Mouse (Mus musculus) neural tube, embryonic 15.5 days (tissue): ENCODE results near the gene Cep104. TPM values are rescaled to one million over a fixed set of nuclear protein-coding genes. Genes with fewer than 3 reads are reported as not detected.

ENCODE experiments used
- ATAC-seq: fragments of 200-750 bp; cut with Nextera tagmentation; 2 replicates; pipeline ENCODE4 v1.8.0; 2017; ENCODE audit warnings: mild to moderate bottlenecking, moderate TSS enrichment, moderate library complexity; ENCODE audit not compliant: low FRiP score
- H3K27ac ChIP-seq: fragments of 300-500 bp; sonication (generic); replicated peaks from 2 replicates; pipeline ENCODE4 v1.5.1; 2015; ENCODE audit warnings: mild to moderate bottlenecking, inconsistent platforms
- H3K27me3 ChIP-seq: fragments of 300-500 bp; sonication (generic); replicated peaks from 2 replicates; pipeline ENCODE4 v1.6.1; 2015; ENCODE audit warnings: inconsistent platforms
- H3K36me3 ChIP-seq: fragments of 300-500 bp; sonication (generic); 2 replicates; pipeline ENCODE4 v1.6.1; 2015; ENCODE audit warnings: inconsistent platforms
- H3K4me1 ChIP-seq: fragments of 300-500 bp; sonication (generic); 2 replicates; pipeline ENCODE4 v1.6.1; 2015; ENCODE audit warnings: inconsistent platforms
- H3K4me2 ChIP-seq: fragments of 300-500 bp; sonication (generic); 2 replicates; pipeline ENCODE4 v1.6.1; 2015; ENCODE audit warnings: inconsistent platforms, mild to moderate bottlenecking, moderate library complexity
- H3K4me3 ChIP-seq: fragments of 300-500 bp; sonication (generic); replicated peaks from 2 replicates; pipeline ENCODE4 v1.5.1; 2015; ENCODE audit warnings: mild to moderate bottlenecking, inconsistent platforms
- H3K9ac ChIP-seq: fragments of 300-500 bp; sonication (generic); replicated peaks from 2 replicates; pipeline ENCODE4 v1.6.1; 2015; ENCODE audit warnings: mild to moderate bottlenecking, inconsistent platforms
- H3K9me3 ChIP-seq: fragments of 300-500 bp; sonication (generic); replicated peaks from 2 replicates; pipeline ENCODE4 v1.6.1; 2016; ENCODE audit warnings: inconsistent platforms
- WGBS: fragments of 180-500 bp; shearing (Covaris S2); methylation state at CpG from one replicate; pipeline ENCODE4 v1.1.7; 2015; ENCODE audit warnings: mixed read lengths; 5-methylcytosine and 5-hydroxymethylcytosine counted together
- polyA plus RNA-seq: library from polyadenylated mRNA; unstranded; fragments of >200 nt; fragmentation: Nextera tagmentation; extraction: Ambion mirVana; gene quantifications from 2 replicates; pipeline ENCODE4 v1.2.1, GENCODE M21; 2015

Gene Cep104
- polyA plus RNA-seq, 1 experiment from 2014 or later, result 15.6 TPM

DNA sequence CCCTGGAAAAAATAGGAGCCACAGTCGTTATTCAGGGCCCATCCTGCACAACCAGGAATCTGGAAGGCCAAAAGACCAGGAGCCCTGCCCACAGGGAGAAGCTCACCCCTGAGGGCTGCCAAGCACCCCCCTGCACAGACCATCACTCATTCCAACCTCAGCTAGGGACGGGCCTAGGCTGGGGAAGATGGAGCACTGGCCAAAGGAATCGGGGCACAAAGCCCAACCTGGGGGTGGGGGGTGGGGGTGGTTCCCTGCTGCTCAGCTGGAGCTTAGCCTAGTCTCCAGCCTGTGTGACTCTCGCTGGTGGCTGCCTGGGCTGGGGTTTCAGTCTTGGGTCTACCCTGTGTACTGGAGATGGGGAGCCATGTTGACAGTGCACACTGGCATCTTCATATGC, 47.9 kb downstream of the Cep104 start:
- H3K4me3 ChIP-seq, result no peak overlapping the region
- no peak overlapping the region for H3K9ac ChIP-seq
- ATAC-seq, result peak; percentile 51
- 40% methylated on average over 4 of the region's 4 CpGs for WGBS
- H3K27me3 ChIP-seq, result peaks cover 16% of the 10 kb centered on the region
- peaks cover 34% of the 10 kb centered on the region for H3K4me1 ChIP-seq
- no peaks in the 10 kb centered on the region for H3K9me3 ChIP-seq
- no peak overlapping the region for H3K4me2 ChIP-seq
- peaks cover 46% of the 10 kb centered on the region for H3K36me3 ChIP-seq
- H3K27ac ChIP-seq, result peak overlapping the region; percentile 28; the same call in 1 of the 2 replicates

DNA sequence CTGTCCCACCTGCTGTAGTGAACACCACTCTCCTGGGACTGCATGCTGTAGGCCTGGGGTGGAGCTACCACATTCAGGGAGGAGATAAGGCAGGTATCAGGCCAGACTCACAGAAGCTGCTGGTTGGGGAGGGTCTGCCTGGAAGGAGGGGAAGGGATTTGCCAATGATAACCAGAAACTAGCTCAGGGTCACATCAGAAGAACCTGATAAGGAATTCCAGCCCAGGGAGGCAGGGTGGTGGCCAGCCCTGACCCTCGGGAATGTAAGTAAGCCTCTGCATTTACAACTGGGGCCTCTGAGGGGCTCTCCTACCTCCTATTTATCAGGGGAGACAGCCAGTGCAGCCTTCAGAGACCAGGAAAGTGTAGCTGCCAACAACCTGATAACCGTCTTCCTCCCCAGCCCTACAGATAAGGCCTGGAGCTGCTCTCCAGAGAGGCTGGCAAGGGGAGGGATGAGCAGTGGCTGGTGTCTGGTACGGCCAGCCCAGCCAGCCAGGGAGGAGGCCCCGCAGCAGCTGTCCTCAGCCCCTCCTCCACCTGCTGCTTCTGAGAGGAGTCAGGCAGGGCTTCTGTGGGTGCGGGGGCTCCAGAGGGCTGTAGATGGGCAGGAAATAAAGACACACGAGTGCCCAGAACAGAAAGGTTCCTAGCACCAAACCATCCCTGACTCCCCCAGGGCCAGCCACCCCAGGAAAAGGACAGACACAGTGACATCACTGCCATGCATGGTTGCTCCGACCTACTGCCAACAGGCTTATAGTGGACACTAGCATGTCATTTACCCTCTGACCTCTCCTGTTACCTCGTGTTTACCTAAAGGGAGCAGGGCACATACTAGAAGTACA, 49.0 kb downstream of the Cep104 start:
- no peak overlapping the region for H3K4me3 ChIP-seq
- no peak overlapping the region for H3K4me2 ChIP-seq
- peaks cover 34% of the 10 kb centered on the region for H3K4me1 ChIP-seq
- H3K27ac ChIP-seq, result no peak overlapping the region
- ATAC-seq, result no peak
- no peaks in the 10 kb centered on the region for H3K9me3 ChIP-seq
- WGBS, result 28% methylated on average over 8 of the region's 8 CpGs
- H3K9ac ChIP-seq, result no peak overlapping the region
- H3K36me3 ChIP-seq, result peaks cover 35% of the 10 kb centered on the region
- H3K27me3 ChIP-seq, result peaks cover 16% of the 10 kb centered on the region

DNA sequence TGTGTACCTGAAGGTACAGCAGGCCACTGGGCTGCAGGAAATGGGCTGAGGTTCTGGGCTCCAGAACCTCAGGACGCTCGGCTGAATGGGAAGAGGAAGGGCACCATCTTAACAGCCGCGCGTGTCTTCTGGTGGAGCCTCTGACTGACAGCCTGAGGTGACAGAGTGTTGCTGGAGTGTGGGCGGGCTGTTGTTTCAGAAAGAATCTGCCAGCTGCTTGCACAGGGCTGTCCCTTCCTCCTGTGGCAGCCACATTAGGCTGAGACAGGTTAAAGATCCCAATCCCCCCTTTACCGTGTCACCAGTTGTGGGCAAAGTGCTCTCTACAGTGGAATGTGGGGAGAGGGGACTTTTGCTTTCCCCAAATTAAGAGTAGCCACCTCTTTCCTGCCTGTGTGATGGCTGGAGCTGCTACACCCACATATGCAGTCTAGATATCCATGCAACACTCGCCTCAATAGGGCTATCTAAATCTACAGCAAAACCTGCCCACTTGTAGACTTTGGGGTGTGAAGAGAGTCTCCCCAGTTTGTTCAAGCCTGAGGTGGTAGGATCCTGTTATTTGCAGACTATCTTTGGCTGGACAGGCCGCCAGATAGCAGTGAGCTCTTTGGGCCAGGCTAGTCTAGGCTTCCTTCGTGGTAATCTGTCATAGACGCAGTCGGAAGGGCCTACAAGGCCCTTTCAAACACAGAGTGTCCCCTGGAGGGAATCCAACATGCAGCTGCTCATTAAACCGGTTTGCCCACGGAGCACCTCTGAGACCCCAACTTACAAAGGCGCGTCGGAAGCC, 49.9 kb downstream of the Cep104 start:
- Histone ChIP-seq H3K27ac (no peak overlapping the region; the same call in 1 of the 2 replicates), H3K4me3 (peak overlapping the region; percentile 39), H3K4me2 (peak overlapping the region; percentile 70), H3K4me1 (peaks cover 34% of the 10 kb centered on the region), H3K36me3 (peaks cover 25% of the 10 kb centered on the region), H3K27me3 (peaks cover 16% of the 10 kb centered on the region), H3K9ac (peak overlapping the region; percentile 38), H3K9me3 (no peaks in the 10 kb centered on the region)
- no peak for ATAC-seq
- WGBS, result 37% methylated on average over 17 of the region's 17 CpGs

DNA sequence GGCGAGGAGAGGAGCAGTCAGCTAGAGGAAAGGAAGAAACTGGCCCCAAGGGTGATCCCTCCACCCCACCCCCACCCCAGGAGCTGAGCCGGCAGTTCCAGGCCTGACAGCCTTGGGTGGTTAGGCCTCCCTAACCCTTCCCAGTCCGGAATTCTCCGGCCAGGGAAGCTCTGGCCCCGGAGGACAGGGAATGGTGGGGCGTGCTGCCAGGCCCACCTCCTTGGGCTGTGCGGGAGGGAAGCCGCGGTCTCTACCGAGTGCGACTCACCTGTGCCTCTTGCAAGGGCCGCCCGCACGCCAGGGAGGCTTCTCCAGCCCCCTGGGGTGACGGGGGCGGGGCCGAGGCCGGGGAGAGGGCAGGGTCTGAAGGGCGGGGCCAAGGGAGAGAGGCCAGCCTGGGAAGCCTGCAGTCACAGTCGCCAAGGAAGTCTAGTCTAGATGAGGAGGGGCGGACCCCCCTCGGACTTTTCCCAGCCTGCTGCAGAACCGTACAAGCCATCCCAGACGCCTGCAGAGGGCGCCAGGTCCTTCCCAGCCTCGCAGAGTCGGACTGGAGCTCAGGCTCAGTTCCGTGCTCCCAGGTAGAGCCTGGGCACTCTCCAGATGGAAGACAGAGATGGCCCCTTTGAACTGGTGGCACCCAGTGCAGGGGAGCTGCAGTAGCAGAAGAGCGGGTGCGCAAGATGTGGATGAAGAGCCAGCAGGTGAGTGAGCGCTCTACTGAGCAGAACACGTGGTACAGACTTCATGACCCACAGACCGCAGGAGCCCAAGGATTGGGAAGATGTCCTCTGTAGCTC, 50.8 kb downstream of the Cep104 start, which contains the start of gene Smim1:
Smim1 (minus strand) TSS at position 590 of the 800 bp plus-strand sequence.
- Histone ChIP-seq H3K4me2 (peak within 1 kb of the TSS; percentile 70), H3K36me3 (peaks cover 16% of the 10 kb centered on the region), H3K27me3 (peaks cover 16% of the 10 kb centered on the region), H3K27ac (no peak within 1 kb of the TSS; the same call in 1 of the 2 replicates), H3K4me3 (peak within 1 kb of the TSS; percentile 39), H3K4me1 (peaks cover 34% of the 10 kb centered on the region), H3K9ac (peak within 1 kb of the TSS; percentile 38), H3K9me3 (no peaks in the 10 kb centered on the region)
- 2% methylated on average over 31 of the region's 33 CpGs for WGBS
- peak; percentile 68 for ATAC-seq

DNA sequence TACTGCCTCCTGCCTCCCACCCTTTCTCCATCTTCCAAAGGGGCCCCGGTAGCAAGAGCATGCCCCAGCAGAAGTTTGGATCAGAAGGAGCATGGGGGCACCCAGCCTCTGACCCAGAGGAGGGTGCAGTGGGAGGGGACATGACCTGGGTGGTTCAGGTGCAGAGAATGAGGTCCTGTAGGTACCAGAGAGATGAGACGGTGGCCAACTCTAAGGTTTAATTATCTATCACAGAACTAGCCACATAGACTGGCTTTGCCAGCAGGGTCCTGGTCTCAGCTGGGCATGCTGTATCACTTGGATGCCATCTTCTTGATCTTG, 51.4 kb downstream of the Cep104 start:
- peaks cover 16% of the 10 kb centered on the region for H3K27me3 ChIP-seq

DNA sequence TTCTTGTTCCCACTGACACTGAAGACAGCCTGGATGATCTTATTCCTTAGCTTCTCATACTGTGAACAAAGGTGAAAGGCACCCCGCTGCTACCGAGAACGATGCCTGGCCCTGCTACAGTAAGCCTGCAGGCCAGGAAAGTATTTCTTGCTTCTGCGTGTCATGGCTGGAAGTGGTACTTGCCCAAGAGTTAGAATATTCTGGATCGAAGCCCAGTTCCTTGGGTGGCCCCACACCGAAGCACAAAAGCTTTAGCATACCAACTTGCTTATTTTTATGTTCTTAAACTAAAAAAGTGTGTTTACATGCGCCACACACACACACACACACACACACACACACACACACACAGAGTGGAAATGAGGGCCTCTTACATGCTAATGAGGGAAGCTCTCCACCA, 53.1 kb downstream of the Cep104 start:
- peaks cover 29% of the 10 kb centered on the region for H3K4me1 ChIP-seq
- no peak overlapping the region for H3K4me2 ChIP-seq
- H3K36me3 ChIP-seq, result no peaks in the 10 kb centered on the region
- H3K27ac ChIP-seq, result no peak overlapping the region
- no peak for ATAC-seq
- H3K9me3 ChIP-seq, result no peaks in the 10 kb centered on the region
- H3K9ac ChIP-seq, result no peak overlapping the region
- H3K4me3 ChIP-seq, result no peak overlapping the region
- peaks cover 16% of the 10 kb centered on the region for H3K27me3 ChIP-seq
- 79% methylated on average over 7 of the region's 7 CpGs for WGBS

More for the DNA sequence above, 51.4 kb downstream of the Cep104 start:
- Histone ChIP-seq H3K4me2 (peak overlapping the region; percentile 70), H3K27ac (no peak overlapping the region), H3K4me3 (peak overlapping the region; percentile 39), H3K9me3 (no peaks in the 10 kb centered on the region), H3K36me3 (peaks cover 12% of the 10 kb centered on the region), H3K9ac (peak overlapping the region; percentile 38; the same call in 1 of the 2 replicates), H3K4me1 (peaks cover 34% of the 10 kb centered on the region)
- ATAC-seq, result no peak
- 20% methylated on average over 2 of the region's 2 CpGs for WGBS

DNA sequence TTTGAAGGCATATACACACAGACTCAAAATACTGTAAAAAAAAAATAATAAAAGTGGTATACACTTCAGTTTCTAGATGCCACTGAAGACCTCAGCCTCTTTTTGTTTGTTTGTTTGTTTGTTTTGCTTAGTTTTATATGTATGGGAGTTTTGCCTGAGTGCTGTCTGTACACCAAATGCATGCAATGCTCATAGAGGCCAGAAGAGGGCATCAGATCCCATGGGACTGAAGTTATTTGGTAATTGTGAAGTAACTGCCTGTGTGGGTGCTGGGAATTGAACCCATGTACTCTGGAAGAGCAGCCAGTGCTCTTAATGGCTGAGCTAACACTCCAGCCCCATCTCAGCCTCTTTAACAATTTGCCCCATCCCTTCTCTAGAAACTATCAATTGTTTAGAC, 53.7 kb downstream of the Cep104 start:
- Histone ChIP-seq H3K36me3 (no peaks in the 10 kb centered on the region), H3K4me2 (no peak overlapping the region), H3K9me3 (no peaks in the 10 kb centered on the region), H3K27ac (no peak overlapping the region), H3K9ac (no peak overlapping the region), H3K4me1 (peaks cover 23% of the 10 kb centered on the region), H3K27me3 (peaks cover 16% of the 10 kb centered on the region), H3K4me3 (no peak overlapping the region)
- ATAC-seq, result no peak

DNA sequence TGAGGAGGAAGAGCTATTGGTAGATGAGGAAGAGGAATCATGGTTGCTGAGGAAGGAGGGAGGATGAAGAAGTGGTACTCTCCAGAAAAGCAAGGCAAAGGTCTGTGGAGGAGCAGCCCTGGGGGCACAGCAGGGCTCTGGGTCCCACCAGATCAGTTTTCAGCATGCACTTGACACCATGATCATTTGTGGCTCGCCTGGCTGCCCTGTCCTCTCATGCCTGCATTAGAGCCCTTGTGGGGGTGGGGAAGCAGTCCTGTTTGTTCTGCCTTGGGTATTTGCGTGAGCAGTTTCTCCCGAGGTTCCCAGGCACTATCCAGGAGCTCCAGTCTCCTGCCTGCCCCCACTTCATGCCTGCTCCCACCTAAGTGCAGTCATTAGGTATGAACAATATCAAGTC, 62.1 kb downstream of the Cep104 start:
- Histone ChIP-seq H3K4me3 (no peak overlapping the region), H3K36me3 (no peaks in the 10 kb centered on the region), H3K27me3 (no peaks in the 10 kb centered on the region; the same call in 1 of the 2 replicates), H3K27ac (no peak overlapping the region), H3K9ac (no peak overlapping the region), H3K4me2 (no peak overlapping the region), H3K4me1 (no peaks in the 10 kb centered on the region), H3K9me3 (no peaks in the 10 kb centered on the region)
- WGBS, result 59% methylated on average over 3 of the region's 3 CpGs
- no peak for ATAC-seq

DNA sequence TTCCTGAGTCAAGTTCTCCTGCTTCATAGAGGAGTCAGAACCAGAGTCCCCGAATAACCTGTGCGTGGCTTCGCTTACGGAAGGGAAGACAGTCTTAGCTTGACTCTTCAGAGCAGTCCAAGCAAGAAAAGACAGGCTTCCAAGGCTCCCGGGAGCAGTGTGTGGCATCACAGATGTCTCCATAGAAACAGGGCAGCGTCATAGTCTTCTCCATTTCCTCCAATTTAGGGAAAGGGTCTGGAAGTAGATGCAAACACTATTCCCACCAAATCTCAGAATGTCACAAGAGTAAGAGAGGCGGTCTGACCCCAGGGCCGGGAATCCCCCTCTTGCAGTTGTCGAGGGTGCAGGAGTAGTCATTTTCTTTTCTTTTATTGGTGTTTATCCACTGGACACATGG, 67.6 kb downstream of the Cep104 start, which contains the start of gene Ccdc27:
Ccdc27 (minus strand) TSS at position 101 of the 400 bp plus-strand sequence.
- H3K36me3 ChIP-seq, result no peaks in the 10 kb centered on the region
- H3K27ac ChIP-seq, result no peak within 1 kb of the TSS
- no peaks in the 10 kb centered on the region for H3K9me3 ChIP-seq
- no peak for ATAC-seq
- H3K4me3 ChIP-seq, result no peak within 1 kb of the TSS
- H3K27me3 ChIP-seq, result no peaks in the 10 kb centered on the region; the same call in 1 of the 2 replicates
- H3K9ac ChIP-seq, result no peak within 1 kb of the TSS
- 82% methylated on average over 9 of the region's 9 CpGs for WGBS
- H3K4me2 ChIP-seq, result no peak within 1 kb of the TSS
- no peaks in the 10 kb centered on the region for H3K4me1 ChIP-seq

DNA sequence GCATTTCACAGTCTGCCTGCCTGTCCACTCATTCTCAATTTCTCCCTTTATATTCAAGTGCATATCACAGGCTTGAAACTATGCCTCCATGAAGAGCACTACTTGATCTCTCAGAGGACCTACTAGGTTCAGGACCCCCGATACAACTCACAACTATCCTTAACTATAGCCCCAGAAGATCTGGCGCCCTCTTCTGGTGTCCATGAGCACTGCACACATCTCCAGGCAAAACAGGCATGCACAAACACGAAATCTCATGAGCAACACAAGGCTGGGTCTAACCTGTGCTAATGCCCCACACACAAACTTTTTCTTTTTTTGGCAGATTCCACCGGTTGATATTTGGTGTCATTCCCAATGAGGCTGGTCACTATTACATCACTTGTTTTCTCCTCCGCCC, 70.8 kb downstream of the Cep104 start:
- no peak overlapping the region for H3K4me3 ChIP-seq
- no peaks in the 10 kb centered on the region for H3K4me1 ChIP-seq
- H3K36me3 ChIP-seq, result no peaks in the 10 kb centered on the region
- H3K9ac ChIP-seq, result no peak overlapping the region
- 73% methylated on average over 5 of the region's 5 CpGs for WGBS
- H3K9me3 ChIP-seq, result no peaks in the 10 kb centered on the region
- no peak overlapping the region for H3K4me2 ChIP-seq
- H3K27ac ChIP-seq, result no peak overlapping the region
- ATAC-seq, result no peak
- no peaks in the 10 kb centered on the region; the same call in 1 of the 2 replicates for H3K27me3 ChIP-seq

DNA sequence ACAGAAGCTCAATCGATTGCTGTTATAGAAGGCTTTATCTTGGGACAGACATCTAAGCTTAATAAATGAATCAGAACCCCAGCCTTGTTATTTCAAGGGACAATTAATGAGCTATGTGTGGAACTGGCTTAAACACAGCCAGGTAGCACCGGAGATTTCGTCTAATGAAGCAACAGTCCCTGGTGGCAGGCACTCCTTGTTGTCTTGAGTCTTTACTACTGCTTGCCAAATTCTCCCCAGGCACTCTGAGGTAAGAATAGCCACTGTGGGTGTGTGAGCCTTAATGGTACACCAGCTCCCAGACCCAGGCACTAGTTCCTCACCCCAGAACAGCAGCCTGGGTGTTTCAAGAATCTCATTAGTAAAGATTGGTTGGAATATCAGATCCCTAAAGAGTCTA, 76.4 kb downstream of the Cep104 start:
- H3K4me3 ChIP-seq, result no peak overlapping the region
- WGBS, result 85% methylated on average over 3 of the region's 3 CpGs
- ATAC-seq, result no peak
- no peak overlapping the region for H3K27ac ChIP-seq
- H3K4me1 ChIP-seq, result no peaks in the 10 kb centered on the region
- H3K27me3 ChIP-seq, result no peaks in the 10 kb centered on the region
- H3K36me3 ChIP-seq, result no peaks in the 10 kb centered on the region
- H3K4me2 ChIP-seq, result no peak overlapping the region
- H3K9ac ChIP-seq, result no peak overlapping the region
- no peaks in the 10 kb centered on the region for H3K9me3 ChIP-seq
